Comparison of ENCODE assay signal across 7 mouse cellular contexts in the genomic region with DNA sequence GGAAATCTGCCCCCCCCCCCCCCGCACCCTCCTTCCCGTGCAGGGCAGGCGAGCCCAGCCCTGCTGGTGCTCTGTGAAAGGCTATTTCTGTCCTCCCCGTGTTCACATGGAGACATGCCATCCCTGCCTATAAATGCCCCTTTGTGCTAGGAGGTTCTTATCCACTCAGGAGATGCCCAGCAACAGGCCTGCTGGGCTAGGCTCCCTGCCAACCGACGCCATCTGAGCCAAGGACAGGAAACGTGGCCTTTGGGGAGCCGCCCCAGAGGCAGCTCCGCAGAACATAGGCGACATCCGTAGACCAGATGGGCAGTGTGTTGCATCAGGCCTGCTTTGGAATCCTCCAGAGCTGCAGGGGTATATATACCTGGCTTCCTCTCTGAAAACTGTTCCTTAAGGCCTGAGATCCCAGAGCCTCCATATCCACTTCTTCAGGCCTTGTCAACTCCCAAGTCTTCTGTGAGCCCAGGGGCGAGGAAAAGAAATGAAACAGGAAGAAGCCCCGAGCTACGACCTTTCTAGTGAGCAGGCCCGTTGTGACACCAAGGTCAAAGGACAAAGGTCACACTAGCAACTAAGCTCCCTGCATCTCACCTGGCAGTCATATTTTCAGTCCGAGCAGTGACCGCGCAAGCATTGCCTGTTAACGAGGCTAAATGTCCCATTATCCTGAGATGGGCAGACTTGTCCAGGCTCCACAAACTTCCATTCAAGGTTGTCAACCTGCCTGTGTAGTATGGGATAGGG. TPM values are rescaled to one million over a fixed set of nuclear protein-coding genes. Genes with fewer than 3 reads are reported as not detected.
DNase-seq lines count a peak whose midpoint lies in the region; ATAC-seq and TF ChIP-seq lines count a peak whose summit lies in the region.

No protein-coding gene starts in this region.

- peak overlapping the region; percentile 51 for H3K27ac ChIP-seq in hindbrain, postnatal 0 days
- peak overlapping the region; percentile 34; the same call in 1 of the 2 replicates for H3K27ac ChIP-seq in neural tube, embryonic 14.5 days (ENCODE audit: low read depth, low read length)

- no peak for TF ChIP-seq CTCF in hindbrain, postnatal 0 days (IDR thresholded peaks at IDR 0.05; ENCODE audit: low read depth)

- ATAC-seq in hindbrain, postnatal 0 days, result peak; percentile 92
- ATAC-seq in neural tube, embryonic 14.5 days (ENCODE audit: low read depth), result peak; percentile 90; the same call in 1 of the 2 replicates

- no peaks in the 10 kb centered on the region for H3K9me3 ChIP-seq in hindbrain, postnatal 0 days (ENCODE audit: low read length)
- no peaks in the 10 kb centered on the region for H3K9me3 ChIP-seq in neural tube, embryonic 14.5 days (ENCODE audit: control insufficient read depth, low read length)

- H3K9ac ChIP-seq in hindbrain, postnatal 0 days (replicated peaks; ENCODE audit: low read length), result no peak overlapping the region
- no peak overlapping the region for H3K9ac ChIP-seq in neural tube, embryonic 14.5 days (replicated peaks; ENCODE audit: low read depth, low read length)

- H3K36me3 ChIP-seq in hindbrain, postnatal 0 days (ENCODE audit: insufficient read depth, low read length), result no peaks in the 10 kb centered on the region
- H3K36me3 ChIP-seq in neural tube, embryonic 14.5 days (ENCODE audit: control insufficient read depth, insufficient read depth, low read length), result no peaks in the 10 kb centered on the region

- H3K4me3 ChIP-seq in hindbrain, postnatal 0 days (ENCODE audit: low read length), result no peak overlapping the region
- no peak overlapping the region for H3K4me3 ChIP-seq in neural tube, embryonic 14.5 days (ENCODE audit: low read depth, low read length)

- no peak overlapping the region for H3K4me2 ChIP-seq in hindbrain, postnatal 0 days (ENCODE audit: low read depth, low read length)
- no peak overlapping the region for H3K4me2 ChIP-seq in neural tube, embryonic 14.5 days (ENCODE audit: low read depth, low read length)

- WGBS in hindbrain, postnatal 0 days, result 53% methylated on average over 18 of the region's 19 CpGs
- 55% methylated on average over 19 of the region's 19 CpGs for WGBS in neural tube, embryonic 14.5 days

- peaks cover 5% of the 10 kb centered on the region; the same call in 1 of the 2 replicates for H3K4me1 ChIP-seq in hindbrain, postnatal 0 days (ENCODE audit: insufficient read depth, low read length)
- no peaks in the 10 kb centered on the region for H3K4me1 ChIP-seq in neural tube, embryonic 14.5 days (ENCODE audit: control insufficient read depth, insufficient read depth, low read length)

- peak; percentile 83 for DNase-seq in adrenal gland, adult 8-10 months
- DNase-seq in cerebellum, adult 8-10 months, result peak; percentile 87
- DNase-seq in gastrocnemius, postnatal 10 days, result peak; percentile 64
- peak; percentile 90 for DNase-seq in hindbrain, postnatal 0 days (ENCODE audit: low spot score)
- DNase-seq in left cerebral cortex, postnatal 36 days (ENCODE audit: low spot score in 2 of 2), result peak; percentile 67 to 68
- no peak for DNase-seq in thymus, postnatal 10 days (ENCODE audit: low spot score in 2 of 2)

- intact Hi-C loops in left cerebral cortex, postnatal 36 days (cut with DNase I), result no loop called here

- no peaks in the 10 kb centered on the region for H3K27me3 ChIP-seq in hindbrain, postnatal 0 days (ENCODE audit: insufficient read depth, low read length)
- no peaks in the 10 kb centered on the region for H3K27me3 ChIP-seq in neural tube, embryonic 14.5 days (ENCODE audit: control insufficient read depth, insufficient read depth, low read length)

RNA-seq across cellular contexts. Expression of gene Ninj1, which starts 8.3 kb away (rescaled TPM):
- 10 to 100 TPM; 55.5 to 58.6 (median 58.0) TPM for total RNA-seq in adrenal gland, adult 8-10 months (2022)
- 10 to 100 TPM; 15.0 to 16.2 TPM for total RNA-seq in gastrocnemius, postnatal 10 days (2021)
- total RNA-seq in hindbrain, postnatal 0 days (2014; rRNA removed), result 44.1 and 54.4 TPM in 2 replicates
- 50.0 and 50.7 TPM in 2 replicates for polyA plus RNA-seq in hindbrain, postnatal 0 days (2015; fragmentation: Nextera tagmentation; extraction: Ambion mirVana)
- total RNA-seq in left cerebral cortex, postnatal 36 days (2021), result 10 to 100 TPM; 18.6 to 23.9 TPM
- polyA plus RNA-seq in neural tube, embryonic 14.5 days (2014; fragmentation: Nextera tagmentation; extraction: Ambion mirVana), result 29.0 and 34.8 TPM in 2 replicates

RNA-seq across cellular contexts. Expression of gene Wnk2, which starts 31.2 kb away (rescaled TPM):
- 1 to 10 TPM; 2.8 to 5.9 (median 5.0) TPM for total RNA-seq in adrenal gland, adult 8-10 months (2022)
- 10 to 100 TPM; 55.7 to 60.7 TPM for total RNA-seq in gastrocnemius, postnatal 10 days (2021)
- total RNA-seq in hindbrain, postnatal 0 days (2014; rRNA removed), result 63.8 and 68.9 TPM in 2 replicates
- 14.5 and 15.1 TPM in 2 replicates for polyA plus RNA-seq in hindbrain, postnatal 0 days (2015; fragmentation: Nextera tagmentation; extraction: Ambion mirVana)
- 100 to 1,000 TPM; 116 to 137 TPM for total RNA-seq in left cerebral cortex, postnatal 36 days (2021)
- polyA plus RNA-seq in neural tube, embryonic 14.5 days (2014; fragmentation: Nextera tagmentation; extraction: Ambion mirVana), result 26.5 and 33.1 TPM in 2 replicates

RNA-seq across cellular contexts. Expression of gene Card19, which starts 36.8 kb away (rescaled TPM):
- 10 to 100 TPM; 44.8 to 81.7 (median 62.8) TPM for total RNA-seq in adrenal gland, adult 8-10 months (2022)
- total RNA-seq in gastrocnemius, postnatal 10 days (2021), result 10 to 100 TPM; 49.9 to 62.0 TPM
- 18.4 and 34.8 TPM in 2 replicates for total RNA-seq in hindbrain, postnatal 0 days (2014; rRNA removed)
- polyA plus RNA-seq in hindbrain, postnatal 0 days (2015; fragmentation: Nextera tagmentation; extraction: Ambion mirVana), result 49.6 and 50.8 TPM in 2 replicates
- 10 to 100 TPM; 12.2 to 13.2 TPM for total RNA-seq in left cerebral cortex, postnatal 36 days (2021)
- polyA plus RNA-seq in neural tube, embryonic 14.5 days (2014; fragmentation: Nextera tagmentation; extraction: Ambion mirVana), result 35.7 and 37.3 TPM in 2 replicates

Comparison
In these comparisons a context has a peak if more than half of its experiments do, and no peak if none do; other contexts are left out.
1. DNase-seq: peak in adrenal gland, adult 8-10 months (single experiment), cerebellum, adult 8-10 months (single experiment), gastrocnemius, postnatal 10 days (single experiment), hindbrain, postnatal 0 days (single experiment) and left cerebral cortex, postnatal 36 days (2 of 2); none in thymus, postnatal 10 days (0 of 2).